Mouse (Mus musculus): ENCODE measurements around the gene Myh4. TPM values are rescaled to one million over a fixed set of nuclear protein-coding genes. Genes with fewer than 3 reads are reported as not detected.

Myh4 gene
- 0.03 TPM in 1 of 2 replicates, not detected in the other for polyA plus RNA-seq (2016; fragmentation: Nextera tagmentation; extraction: Ambion mirVana)

DNA sequence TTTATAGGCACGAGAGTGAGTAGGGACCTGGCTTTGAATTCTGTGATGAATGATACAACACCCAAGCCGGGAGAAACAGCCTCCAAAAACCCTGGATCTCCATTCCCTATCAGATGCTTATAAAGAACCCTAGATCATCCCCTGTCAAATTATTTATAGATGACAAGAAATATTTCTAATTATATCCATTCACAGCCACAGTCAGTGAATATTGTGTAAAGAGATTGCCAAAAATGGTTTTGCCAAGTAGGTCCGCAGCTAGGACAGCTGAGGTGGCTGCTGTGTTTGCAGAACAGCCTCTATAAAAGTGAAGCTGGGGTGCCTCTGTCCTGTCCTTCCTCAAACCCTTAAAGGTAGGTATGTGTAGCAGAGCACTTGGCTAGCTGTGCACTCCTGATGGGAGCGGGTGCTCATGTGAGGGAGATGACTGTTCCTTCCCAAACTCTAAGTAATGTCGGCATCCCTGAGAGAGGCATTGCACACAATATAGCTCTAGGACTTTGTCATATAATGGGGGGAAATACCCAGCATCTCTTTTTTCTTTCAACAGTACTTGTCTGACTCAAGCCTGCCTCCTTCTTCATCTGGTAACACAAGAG lies at the start of gene Myh4:
Myh4 (plus strand) TSS at position 549 of the 599 bp plus-strand sequence.
- Histone ChIP-seq H3K4me1 (no peaks in the 10 kb centered on the region), H3K27ac (replicated peaks) (no peak within 1 kb of the TSS), H3K9me3 (no peaks in the 10 kb centered on the region), H3K4me3 (no peak within 1 kb of the TSS), H3K27me3 (no peaks in the 10 kb centered on the region), H3K36me3 (no peaks in the 10 kb centered on the region), H3K9ac (replicated peaks) (no peak within 1 kb of the TSS), H3K4me2 (replicated peaks) (no peak within 1 kb of the TSS)
- WGBS, result 79% methylated on average over 5 of the region's 5 CpGs
- ATAC-seq (ENCODE audit: low FRiP score, low read depth), result no peak

DNA sequence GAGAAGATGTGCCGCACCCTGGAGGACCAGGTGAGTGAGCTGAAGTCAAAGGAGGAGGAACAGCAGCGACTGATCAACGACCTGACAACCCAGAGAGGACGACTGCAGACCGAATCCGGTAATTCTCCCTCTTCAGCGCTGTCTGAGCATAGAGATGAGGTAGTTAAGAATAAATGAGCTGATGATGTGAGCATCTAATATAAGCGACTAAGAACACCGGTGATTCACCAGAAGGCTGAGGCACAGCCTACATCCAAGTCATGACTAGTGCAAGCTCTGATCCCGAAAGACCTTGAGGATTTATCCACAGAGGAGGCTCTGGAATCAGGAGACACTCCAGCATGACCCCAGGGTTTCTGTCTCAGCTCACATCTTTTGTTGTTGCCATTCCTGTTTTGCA lies 47.5 kb upstream of the Myh4 start:
- Histone ChIP-seq H3K4me1 (no peaks in the 10 kb centered on the region), H3K27me3 (no peaks in the 10 kb centered on the region), H3K9me3 (no peaks in the 10 kb centered on the region), H3K4me2 (replicated peaks) (no peak overlapping the region), H3K36me3 (no peaks in the 10 kb centered on the region), H3K4me3 (no peak overlapping the region), H3K27ac (replicated peaks) (no peak overlapping the region), H3K9ac (replicated peaks) (no peak overlapping the region)
- 89% methylated on average over 10 of the region's 10 CpGs for WGBS
- no peak for ATAC-seq (ENCODE audit: low FRiP score, low read depth)

DNA sequence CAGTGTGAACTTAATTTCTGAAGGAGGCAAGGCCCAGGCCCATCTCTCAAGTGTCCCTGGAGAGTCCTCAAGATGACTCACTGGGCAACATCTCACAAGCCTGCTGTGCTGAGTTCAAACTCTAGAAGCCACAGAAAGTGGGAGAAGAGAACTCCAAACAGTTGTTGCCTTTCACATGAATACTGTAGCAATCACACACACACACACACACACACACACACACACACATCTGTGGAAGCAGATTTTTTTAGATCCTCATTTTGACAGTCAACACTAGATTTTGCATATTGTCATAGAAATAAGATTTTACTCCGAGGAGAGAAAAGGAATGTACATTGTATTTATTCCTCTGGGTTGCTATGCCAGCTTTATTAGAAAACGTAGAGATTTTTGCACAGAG lies 47.0 kb upstream of the Myh4 start:
- 87% methylated on average over 2 of the region's 2 CpGs for WGBS
- Histone ChIP-seq H3K4me2 (replicated peaks) (no peak overlapping the region), H3K4me1 (no peaks in the 10 kb centered on the region), H3K27me3 (no peaks in the 10 kb centered on the region), H3K36me3 (no peaks in the 10 kb centered on the region), H3K9me3 (no peaks in the 10 kb centered on the region), H3K9ac (replicated peaks) (no peak overlapping the region), H3K27ac (replicated peaks) (no peak overlapping the region), H3K4me3 (no peak overlapping the region)
- no peak for ATAC-seq (ENCODE audit: low FRiP score, low read depth)

DNA sequence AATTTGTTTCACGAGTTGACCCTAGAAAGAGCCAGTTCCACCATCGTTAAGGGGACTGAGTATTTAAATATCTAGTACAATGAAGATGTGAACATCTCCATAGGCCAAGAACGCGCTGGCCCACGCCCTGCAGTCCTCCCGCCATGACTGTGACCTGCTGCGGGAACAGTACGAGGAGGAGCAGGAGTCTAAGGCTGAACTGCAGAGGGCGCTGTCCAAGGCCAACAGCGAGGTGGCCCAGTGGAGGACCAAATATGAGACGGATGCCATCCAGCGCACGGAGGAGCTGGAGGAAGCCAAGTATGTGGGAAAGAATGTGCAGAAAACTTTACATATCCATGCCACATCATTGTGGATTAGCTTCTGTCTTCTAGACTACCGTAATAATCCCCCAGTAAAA lies 46.3 kb upstream of the Myh4 start:
- no peak for ATAC-seq (ENCODE audit: low FRiP score, low read depth)
- Histone ChIP-seq H3K27me3 (no peaks in the 10 kb centered on the region), H3K27ac (replicated peaks) (no peak overlapping the region), H3K9me3 (no peaks in the 10 kb centered on the region), H3K36me3 (no peaks in the 10 kb centered on the region), H3K4me3 (no peak overlapping the region), H3K4me2 (replicated peaks) (no peak overlapping the region), H3K9ac (replicated peaks) (no peak overlapping the region), H3K4me1 (no peaks in the 10 kb centered on the region)
- 89% methylated on average over 14 of the region's 14 CpGs for WGBS

DNA sequence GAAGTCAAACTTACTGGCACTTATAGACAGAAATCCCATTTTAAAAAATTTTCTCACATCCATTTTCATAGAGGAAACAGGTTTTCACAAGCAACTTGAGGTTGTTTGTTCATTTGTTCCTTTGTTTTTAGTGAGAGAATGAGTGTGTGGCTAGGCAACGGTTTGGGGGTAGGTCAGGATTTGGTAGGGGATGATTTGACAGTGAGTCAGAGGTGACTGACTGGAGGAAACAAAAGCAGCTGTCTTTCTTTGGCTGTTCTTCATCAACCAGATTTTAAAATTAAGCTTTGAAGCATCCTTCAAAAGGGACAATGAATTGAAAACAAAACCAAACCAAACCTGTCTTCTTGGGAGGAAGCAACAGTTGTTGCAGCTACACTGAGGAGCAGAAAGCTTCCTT lies 38.5 kb upstream of the Myh4 start:
- no peaks in the 10 kb centered on the region for H3K36me3 ChIP-seq
- H3K9me3 ChIP-seq, result no peaks in the 10 kb centered on the region
- H3K9ac ChIP-seq (replicated peaks), result no peak overlapping the region
- H3K4me2 ChIP-seq (replicated peaks), result no peak overlapping the region
- ATAC-seq (ENCODE audit: low FRiP score, low read depth), result no peak
- H3K27me3 ChIP-seq, result no peaks in the 10 kb centered on the region
- no peak overlapping the region for H3K4me3 ChIP-seq
- 62% methylated on average over 1 of the region's 1 CpGs for WGBS
- no peaks in the 10 kb centered on the region for H3K4me1 ChIP-seq
- no peak overlapping the region for H3K27ac ChIP-seq (replicated peaks)

DNA sequence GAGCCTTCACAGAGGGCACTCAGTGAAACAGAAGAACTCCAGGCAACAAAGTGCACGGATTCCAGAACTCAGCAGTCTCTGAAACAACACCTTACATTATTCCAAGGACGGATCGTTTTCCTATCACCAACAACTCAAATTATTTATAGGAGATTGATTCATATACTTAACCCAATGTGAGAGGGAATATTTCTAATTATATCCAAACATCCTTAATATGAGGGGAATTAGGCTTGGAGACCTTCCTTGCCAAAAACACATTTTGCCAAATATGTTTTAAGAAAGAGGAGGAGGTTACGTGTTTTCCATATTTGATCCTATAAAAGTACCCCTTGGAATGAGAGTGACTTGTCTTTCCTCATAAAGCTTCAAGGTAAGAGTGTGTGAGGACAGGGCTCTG lies 38.1 kb upstream of the Myh4 start, which contains the start of gene Myh1:
Myh1 (plus strand) TSS at position 301 of the 400 bp plus-strand sequence.
- 78% methylated on average over 4 of the region's 4 CpGs for WGBS
- H3K36me3 ChIP-seq, result no peaks in the 10 kb centered on the region
- no peaks in the 10 kb centered on the region for H3K9me3 ChIP-seq
- H3K9ac ChIP-seq (replicated peaks), result no peak within 1 kb of the TSS
- ATAC-seq (ENCODE audit: low FRiP score, low read depth), result no peak
- H3K27me3 ChIP-seq, result no peaks in the 10 kb centered on the region
- no peaks in the 10 kb centered on the region for H3K4me1 ChIP-seq
- no peak within 1 kb of the TSS for H3K4me2 ChIP-seq (replicated peaks)
- no peak within 1 kb of the TSS for H3K4me3 ChIP-seq
- H3K27ac ChIP-seq (replicated peaks), result no peak within 1 kb of the TSS

DNA sequence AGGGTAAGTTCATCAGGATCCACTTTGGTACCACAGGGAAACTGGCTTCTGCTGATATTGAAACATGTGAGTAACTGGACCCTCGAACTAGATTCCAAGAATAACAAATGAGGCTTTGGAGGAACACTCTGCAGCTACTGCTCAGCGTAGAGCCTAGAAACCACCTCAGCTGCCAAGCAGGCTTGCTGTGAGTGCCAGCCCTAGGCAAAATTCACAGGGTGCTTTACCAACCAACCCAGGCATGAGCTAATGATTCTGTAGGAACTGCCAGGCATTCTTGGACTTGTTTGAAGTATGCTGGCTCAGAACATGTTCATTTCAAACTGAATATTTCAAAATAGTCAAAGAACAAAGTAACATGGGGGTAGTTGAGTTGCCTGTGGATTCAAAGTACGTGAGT lies 33.1 kb upstream of the Myh4 start:
- Histone ChIP-seq H3K27me3 (no peaks in the 10 kb centered on the region), H3K4me3 (no peak overlapping the region), H3K9me3 (no peaks in the 10 kb centered on the region), H3K9ac (replicated peaks) (no peak overlapping the region), H3K27ac (replicated peaks) (no peak overlapping the region), H3K36me3 (no peaks in the 10 kb centered on the region), H3K4me2 (replicated peaks) (no peak overlapping the region), H3K4me1 (no peaks in the 10 kb centered on the region)
- no peak for ATAC-seq (ENCODE audit: low FRiP score, low read depth)
- 83% methylated on average over 3 of the region's 3 CpGs for WGBS

DNA sequence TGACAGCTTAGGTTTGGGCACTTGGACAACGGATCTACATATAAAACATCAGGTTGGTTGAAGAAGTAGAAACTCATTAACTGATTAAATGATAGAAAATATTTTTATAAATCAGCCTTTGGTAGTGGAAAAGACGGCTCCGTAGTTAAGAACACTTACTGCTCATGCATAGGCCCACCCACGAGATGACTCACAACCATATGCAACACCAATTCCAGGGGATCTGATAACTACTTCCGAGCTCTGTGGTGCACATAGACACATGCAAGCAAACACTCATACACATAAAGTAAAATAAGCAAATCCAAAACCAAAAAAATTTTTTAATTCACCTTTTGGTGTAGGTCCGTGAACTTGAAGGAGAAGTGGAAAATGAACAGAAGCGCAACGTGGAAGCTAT lies 16.0 kb upstream of the Myh4 start:
- Histone ChIP-seq H3K36me3 (no peaks in the 10 kb centered on the region), H3K4me3 (no peak overlapping the region), H3K4me2 (replicated peaks) (no peak overlapping the region), H3K4me1 (no peaks in the 10 kb centered on the region), H3K27ac (replicated peaks) (no peak overlapping the region), H3K9me3 (no peaks in the 10 kb centered on the region), H3K27me3 (no peaks in the 10 kb centered on the region), H3K9ac (replicated peaks) (no peak overlapping the region)
- ATAC-seq (ENCODE audit: low FRiP score, low read depth), result no peak
- 92% methylated on average over 8 of the region's 8 CpGs for WGBS

DNA sequence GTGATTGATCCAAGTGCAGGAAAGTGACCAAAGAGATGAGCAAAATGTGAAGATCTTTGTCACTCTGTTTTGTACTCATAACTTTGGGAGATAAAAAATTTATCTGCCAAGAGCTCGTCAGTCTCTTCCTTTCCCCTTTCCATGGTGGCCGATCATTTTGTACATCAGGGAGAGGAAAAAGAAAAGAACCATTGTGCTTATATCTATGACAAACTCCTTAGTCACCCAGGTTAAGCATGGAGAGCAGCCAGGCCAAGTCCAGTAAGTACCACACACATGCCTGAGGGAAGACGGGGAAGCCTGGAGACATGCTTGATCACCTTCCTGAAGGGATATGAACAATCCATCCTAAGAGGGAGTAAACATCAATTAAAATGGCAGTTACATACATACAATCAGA lies 13.4 kb upstream of the Myh4 start:
- no peaks in the 10 kb centered on the region for H3K4me1 ChIP-seq
- H3K9me3 ChIP-seq, result no peaks in the 10 kb centered on the region
- WGBS, result 90% methylated on average over 3 of the region's 3 CpGs
- no peaks in the 10 kb centered on the region for H3K27me3 ChIP-seq
- no peak overlapping the region for H3K9ac ChIP-seq (replicated peaks)
- H3K4me2 ChIP-seq (replicated peaks), result no peak overlapping the region
- H3K27ac ChIP-seq (replicated peaks), result no peak overlapping the region
- ATAC-seq (ENCODE audit: low FRiP score, low read depth), result no peak
- H3K4me3 ChIP-seq, result no peak overlapping the region
- H3K36me3 ChIP-seq, result no peaks in the 10 kb centered on the region

DNA sequence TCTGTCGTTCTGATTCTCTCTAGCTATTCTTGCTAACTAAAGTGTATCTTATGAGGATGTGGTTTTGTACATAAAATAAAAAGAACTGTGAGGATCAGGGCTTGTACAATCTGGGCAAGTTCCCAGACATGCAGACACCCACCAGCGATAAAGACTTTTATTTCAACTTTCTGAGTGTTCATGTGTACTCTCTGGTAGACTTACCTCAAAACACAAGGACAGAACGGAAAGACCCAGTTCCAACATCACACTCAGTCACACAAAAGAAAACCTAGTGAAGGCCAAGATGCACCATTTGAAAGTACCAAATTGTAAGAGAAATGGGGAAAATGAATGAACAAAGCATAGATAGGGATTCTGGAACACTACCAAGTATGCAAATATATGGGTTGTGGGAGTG lies 9.1 kb upstream of the Myh4 start:
- no peaks in the 10 kb centered on the region for H3K27me3 ChIP-seq
- H3K27ac ChIP-seq (replicated peaks), result no peak overlapping the region
- WGBS, result 93% methylated on average over 3 of the region's 3 CpGs
- H3K4me1 ChIP-seq, result no peaks in the 10 kb centered on the region
- no peak overlapping the region for H3K4me2 ChIP-seq (replicated peaks)
- no peaks in the 10 kb centered on the region for H3K9me3 ChIP-seq
- H3K9ac ChIP-seq (replicated peaks), result no peak overlapping the region
- no peaks in the 10 kb centered on the region for H3K36me3 ChIP-seq
- ATAC-seq (ENCODE audit: low FRiP score, low read depth), result no peak
- H3K4me3 ChIP-seq, result no peak overlapping the region

DNA sequence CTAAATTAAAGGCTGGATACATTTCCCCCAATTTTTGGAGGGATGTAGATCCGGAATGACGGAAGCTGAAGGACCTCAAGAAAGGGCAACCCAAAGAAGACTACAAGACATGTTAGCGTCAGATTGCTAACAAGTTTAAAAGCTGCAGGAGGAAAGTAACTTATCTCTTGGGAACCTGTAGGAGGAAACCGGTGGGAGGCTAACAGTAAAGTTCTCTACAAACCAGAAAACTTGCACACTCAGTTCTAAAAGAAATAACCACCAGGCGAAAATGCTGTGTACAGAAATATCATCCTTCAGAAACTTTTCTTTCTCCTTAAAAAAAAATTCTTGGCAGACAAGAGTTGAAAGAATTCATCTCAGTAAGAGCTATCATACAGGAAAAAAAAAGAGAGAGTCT lies 8.7 kb upstream of the Myh4 start:
- 84% methylated on average over 5 of the region's 5 CpGs for WGBS
- H3K4me2 ChIP-seq (replicated peaks), result no peak overlapping the region
- no peak overlapping the region for H3K9ac ChIP-seq (replicated peaks)
- H3K27ac ChIP-seq (replicated peaks), result no peak overlapping the region
- no peaks in the 10 kb centered on the region for H3K36me3 ChIP-seq
- ATAC-seq (ENCODE audit: low FRiP score, low read depth), result no peak
- no peaks in the 10 kb centered on the region for H3K4me1 ChIP-seq
- no peaks in the 10 kb centered on the region for H3K9me3 ChIP-seq
- no peak overlapping the region for H3K4me3 ChIP-seq
- H3K27me3 ChIP-seq, result no peaks in the 10 kb centered on the region

DNA sequence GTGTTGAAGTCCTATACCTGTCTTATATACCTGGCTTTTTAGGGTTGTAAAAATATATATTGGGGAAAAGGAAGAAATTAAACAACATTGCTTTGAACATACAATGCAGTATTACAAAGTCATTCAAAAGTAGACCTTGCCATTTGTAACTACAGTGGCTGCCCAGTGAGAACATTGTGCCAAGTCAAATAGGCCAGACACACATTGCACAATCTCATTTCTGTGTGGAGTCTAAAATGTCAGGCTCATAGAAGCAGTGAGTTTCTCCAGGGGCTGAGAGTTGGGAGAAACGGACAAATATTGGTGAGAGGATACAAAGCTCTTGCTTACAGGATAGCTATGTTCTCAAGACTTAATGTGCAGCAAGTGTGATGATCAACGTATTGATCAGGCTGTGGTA lies 7.9 kb upstream of the Myh4 start:
- H3K4me2 ChIP-seq (replicated peaks), result no peak overlapping the region
- no peak overlapping the region for H3K4me3 ChIP-seq

DNA sequence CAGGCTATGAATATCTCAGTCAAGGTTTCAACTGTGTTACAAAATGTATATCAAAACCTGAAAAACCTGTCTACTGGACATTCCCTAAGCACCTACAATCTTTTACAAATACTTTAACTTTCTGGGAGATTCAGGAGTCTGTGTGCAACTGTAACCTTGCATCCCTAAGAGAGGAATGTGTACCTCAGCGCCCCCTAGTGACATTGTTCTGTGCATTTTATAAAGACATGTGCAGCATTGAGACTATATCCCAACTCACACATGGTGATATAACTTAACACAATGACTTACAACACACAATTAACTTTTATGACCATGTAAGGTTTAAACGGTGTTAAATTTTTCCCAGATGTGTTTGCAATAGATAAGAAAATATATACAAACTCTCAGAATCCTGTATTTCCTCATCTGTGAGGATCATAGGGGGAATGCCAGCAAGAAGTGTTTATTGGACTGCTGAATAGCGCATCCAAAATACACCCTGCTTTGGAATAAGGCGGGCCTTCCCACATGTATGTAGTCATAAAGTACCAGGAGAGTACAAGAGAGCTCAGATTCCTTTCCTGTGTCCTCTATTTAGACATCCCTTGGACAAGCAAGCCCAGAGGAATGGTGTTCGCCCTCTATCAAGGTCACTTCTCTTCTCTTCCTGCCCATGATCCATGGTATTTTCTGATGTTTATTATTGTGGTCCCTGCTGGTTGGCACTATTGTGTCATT lies 2.0 kb upstream of the Myh4 start:
- no peaks in the 10 kb centered on the region for H3K36me3 ChIP-seq
- no peak overlapping the region for H3K4me2 ChIP-seq (replicated peaks)
- no peaks in the 10 kb centered on the region for H3K4me1 ChIP-seq
- no peaks in the 10 kb centered on the region for H3K27me3 ChIP-seq
- no peaks in the 10 kb centered on the region for H3K9me3 ChIP-seq
- no peak for ATAC-seq (ENCODE audit: low FRiP score, low read depth)
- no peak overlapping the region for H3K9ac ChIP-seq (replicated peaks)
- no peak overlapping the region for H3K4me3 ChIP-seq
- WGBS, result 69% methylated on average over 5 of the region's 5 CpGs
- no peak overlapping the region for H3K27ac ChIP-seq (replicated peaks)

More for the DNA sequence above, 7.9 kb upstream of the Myh4 start:
- H3K27ac ChIP-seq (replicated peaks), result no peak overlapping the region
- no peaks in the 10 kb centered on the region for H3K4me1 ChIP-seq
- ATAC-seq (ENCODE audit: low FRiP score, low read depth), result no peak
- WGBS, result 88% methylated on average over 2 of the region's 2 CpGs
- H3K9ac ChIP-seq (replicated peaks), result no peak overlapping the region
- no peaks in the 10 kb centered on the region for H3K9me3 ChIP-seq
- no peaks in the 10 kb centered on the region for H3K27me3 ChIP-seq
- H3K36me3 ChIP-seq, result no peaks in the 10 kb centered on the region

Data from midbrain, embryonic 12.5 days (tissue).